Mouse (Mus musculus): Measurements from ENCODE around the gene Peak1.

DNA sequence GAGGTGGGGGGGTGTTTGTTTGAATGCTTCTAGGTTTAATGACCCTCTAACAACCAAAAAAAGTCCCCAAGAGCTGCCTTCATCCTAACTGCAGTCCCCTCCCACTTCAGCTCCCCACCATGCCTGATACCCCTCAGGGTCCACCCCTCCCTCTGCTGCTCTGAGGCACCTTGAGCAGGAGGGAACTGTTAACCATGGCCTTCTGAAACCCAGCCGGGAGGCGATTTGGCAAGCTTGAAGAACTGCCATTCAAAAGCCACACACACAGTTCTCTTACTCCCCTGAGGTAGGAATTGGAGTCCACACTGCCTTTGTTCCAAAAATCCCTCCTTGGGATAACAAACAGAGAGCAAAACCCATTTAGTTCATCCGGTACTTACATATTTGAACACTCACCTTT, 222.7 kb downstream of the Peak1 start:
- TF ChIP-seq CTCF (IDR thresholded peaks at IDR 0.05; ENCODE audit: extremely low read depth, insufficient read length, insufficient replicate concordance, low read depth, low read length) (no peak), POLR2A (IDR thresholded peaks at IDR 0.05; ENCODE audit: low read depth, low read length) (no peak)

Measured in small intestine, adult 2 months (tissue).